Mouse (Mus musculus): ENCODE results near the gene Klhdc3. TPM values are rescaled to one million over a fixed set of nuclear protein-coding genes. Genes with fewer than 3 reads are reported as not detected.
A peak's percentile ranks its signal among the peaks of the same experiment; 100 is the strongest.

The Klhdc3 gene
- polyA plus RNA-seq, 1 experiment from 2014 or later = 154 TPM

DNA sequence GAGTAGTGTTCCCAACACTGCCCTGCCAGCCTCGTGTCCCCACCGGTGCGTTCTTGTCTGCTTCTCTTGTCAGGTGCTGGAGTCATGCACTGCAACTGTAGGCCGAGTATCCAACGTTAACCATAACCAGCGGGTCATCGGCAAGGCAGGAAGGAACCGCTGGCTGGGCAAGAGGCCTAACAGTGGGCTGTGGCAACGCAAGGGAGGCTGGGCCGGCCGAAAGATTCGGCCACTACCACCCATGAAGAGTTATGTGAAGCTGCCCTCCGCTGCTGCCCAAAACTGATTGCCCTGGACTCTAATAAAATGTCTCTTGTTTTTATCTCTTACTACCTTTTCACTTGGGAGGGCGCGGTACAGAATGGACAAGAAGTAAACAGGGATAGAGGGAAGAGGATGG is 30.9 kb downstream of the Klhdc3 start:
- H3K36me3 ChIP-seq = peaks cover 26% of the 10 kb centered on the region

DNA sequence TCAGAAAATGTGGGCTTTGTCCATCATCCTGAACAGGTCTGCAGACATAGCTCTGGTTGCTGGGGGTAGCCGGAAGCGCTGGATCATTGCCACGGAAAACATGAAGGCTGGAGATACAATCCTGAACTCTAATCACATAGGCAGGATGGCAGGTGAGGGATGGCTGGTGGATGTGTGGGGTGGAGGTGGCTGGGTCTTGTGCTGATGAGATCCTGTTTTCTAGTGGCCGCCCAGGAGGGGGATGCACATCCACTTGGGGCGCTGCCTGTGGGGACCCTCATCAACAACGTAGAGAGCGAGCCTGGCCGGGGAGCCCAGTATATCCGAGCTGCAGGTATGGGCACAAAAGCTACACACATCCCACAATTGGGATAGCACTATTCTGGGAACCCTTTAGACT is 32.3 kb downstream of the Klhdc3 start:
- no peaks in the 10 kb centered on the region for H3K9me3 ChIP-seq
- H3K4me1 ChIP-seq (replicated peaks) = peaks cover 62% of the 10 kb centered on the region
- no peak overlapping the region for H3K9ac ChIP-seq
- 94% methylated on average over 9 of the region's 9 CpGs for WGBS
- no peak overlapping the region; the same call in 1 of the 2 replicates for H3K4me3 ChIP-seq
- H3K27ac ChIP-seq (replicated peaks) = no peak overlapping the region
- H3K27me3 ChIP-seq = no peaks in the 10 kb centered on the region
- H3K4me2 ChIP-seq = no peak overlapping the region
- peaks cover 18% of the 10 kb centered on the region for H3K36me3 ChIP-seq
- ATAC-seq (ENCODE audit: low read depth) = no peak

More for the DNA sequence above, 30.9 kb downstream of the Klhdc3 start:
- Histone ChIP-seq H3K27me3 (no peaks in the 10 kb centered on the region), H3K27ac (replicated peaks) (peak overlapping the region; percentile 96), H3K4me3 (peak overlapping the region; percentile 74), H3K4me2 (peak overlapping the region; percentile 91), H3K9me3 (no peaks in the 10 kb centered on the region), H3K9ac (peak overlapping the region; percentile 96), H3K4me1 (replicated peaks) (peaks cover 60% of the 10 kb centered on the region)
- ATAC-seq (ENCODE audit: low read depth) = no peak
- 38% methylated on average over 15 of the region's 15 CpGs for WGBS

DNA sequence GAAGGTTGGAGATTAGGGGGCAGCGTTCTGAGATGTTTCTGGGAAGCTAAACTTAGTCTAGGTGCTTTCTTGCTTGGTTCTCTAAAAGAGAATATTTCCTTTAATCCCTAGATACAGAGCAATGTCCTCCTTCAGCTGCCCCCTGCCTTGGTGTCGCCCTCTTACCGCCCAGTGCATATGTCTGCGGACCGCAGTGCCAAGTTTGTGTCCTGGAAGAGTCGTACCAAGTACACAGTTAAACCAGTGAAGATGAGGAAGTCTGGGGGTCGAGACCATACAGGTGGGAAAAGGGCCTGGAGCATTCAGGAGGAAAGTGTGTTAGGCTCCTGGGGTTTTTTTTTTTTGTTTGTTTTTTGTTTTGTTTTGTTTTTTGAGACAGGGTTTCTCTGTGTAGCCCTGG is 33.4 kb downstream of the Klhdc3 start:
- H3K9ac ChIP-seq = no peak overlapping the region; the same call in 1 of the 2 replicates
- H3K4me1 ChIP-seq (replicated peaks) = peaks cover 51% of the 10 kb centered on the region
- H3K27ac ChIP-seq (replicated peaks) = no peak overlapping the region
- no peaks in the 10 kb centered on the region for H3K9me3 ChIP-seq
- no peak for ATAC-seq (ENCODE audit: low read depth)
- H3K4me3 ChIP-seq = peak overlapping the region; percentile 82; the same call in 1 of the 2 replicates
- no peaks in the 10 kb centered on the region for H3K27me3 ChIP-seq
- peak overlapping the region; percentile 77 for H3K4me2 ChIP-seq
- WGBS = 91% methylated on average over 7 of the region's 7 CpGs
- H3K36me3 ChIP-seq = peaks cover 17% of the 10 kb centered on the region

DNA sequence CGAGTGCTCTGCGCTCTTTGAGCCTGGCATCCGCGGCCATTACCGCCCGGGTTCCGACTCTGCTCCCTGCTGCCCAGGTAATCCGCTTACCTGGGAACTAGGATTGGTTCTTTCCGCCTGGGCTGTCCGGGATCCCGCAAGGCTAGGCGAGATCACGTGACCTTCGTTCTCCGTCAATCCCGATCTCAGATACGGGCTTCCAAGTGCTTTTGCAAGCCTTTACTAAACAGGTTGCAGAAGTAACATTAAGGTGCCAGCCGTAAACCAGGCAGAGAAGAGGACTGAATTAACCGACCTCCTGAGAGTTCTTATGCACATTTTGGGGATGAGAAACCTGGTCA is 34.4 kb downstream of the Klhdc3 start:
- H3K36me3 ChIP-seq = peaks cover 25% of the 10 kb centered on the region
- peak overlapping the region; percentile 82 for H3K4me3 ChIP-seq
- H3K9me3 ChIP-seq = no peaks in the 10 kb centered on the region
- peak overlapping the region; percentile 91 for H3K27ac ChIP-seq (replicated peaks)
- H3K4me1 ChIP-seq (replicated peaks) = peaks cover 41% of the 10 kb centered on the region
- H3K9ac ChIP-seq = peak overlapping the region; percentile 78
- WGBS = 0% methylated on average over 19 of the region's 19 CpGs
- no peaks in the 10 kb centered on the region for H3K27me3 ChIP-seq
- ATAC-seq (ENCODE audit: low read depth) = no peak
- peak overlapping the region; percentile 77 for H3K4me2 ChIP-seq

DNA sequence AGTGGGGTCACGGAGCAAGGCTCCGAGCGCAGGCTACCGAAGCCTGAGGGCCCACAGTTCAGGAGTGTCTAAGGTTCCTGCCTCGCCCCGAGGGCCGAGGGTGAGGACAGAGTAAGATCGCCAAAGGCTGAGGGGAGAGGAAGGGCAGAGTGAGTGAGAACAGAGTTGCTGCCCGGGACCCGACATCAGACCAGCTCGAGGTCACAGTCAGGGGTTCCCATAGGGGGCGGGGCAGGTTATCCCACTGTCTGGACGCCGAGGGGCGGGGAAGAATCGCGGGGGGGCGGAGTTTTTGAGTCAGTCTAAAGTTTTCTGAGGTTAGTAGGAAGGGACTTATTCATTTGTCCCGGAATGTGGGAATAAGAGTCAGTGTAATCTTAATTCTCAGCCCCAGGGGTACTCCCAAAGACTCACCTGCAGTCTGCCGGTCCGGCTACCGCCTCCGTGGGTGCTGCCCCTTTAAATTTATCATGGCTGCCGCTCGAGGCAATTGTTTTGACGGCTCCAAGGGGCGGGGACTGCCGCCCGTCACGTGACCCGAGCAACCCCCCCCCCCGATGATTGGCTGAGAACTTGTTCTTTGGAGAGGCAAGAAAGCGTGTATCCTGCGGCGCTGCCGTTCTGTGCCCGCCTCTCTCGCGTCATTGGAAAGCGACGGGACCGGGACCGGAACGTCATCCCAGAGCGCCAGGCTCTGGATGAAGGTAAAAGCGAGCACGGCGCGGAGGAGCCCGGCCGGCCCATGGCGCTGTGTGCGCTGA is 35.0 kb downstream of the Klhdc3 start, which contains the start of the genes Klc4 and Mrpl2:
Gene Klc4 (minus strand): TSS at position 462 of the 761 bp plus-strand sequence.
Gene Mrpl2 (plus strand): TSS at position 669 of the 761 bp plus-strand sequence.
- Histone ChIP-seq H3K4me1 (replicated peaks) (peaks cover 35% of the 10 kb centered on the region), H3K36me3 (peaks cover 31% of the 10 kb centered on the region), H3K9me3 (no peaks in the 10 kb centered on the region), H3K27me3 (no peaks in the 10 kb centered on the region), H3K4me2 (peak within 1 kb of the TSS; percentile 92), H3K4me3 (peak within 1 kb of the TSS; percentile 82), H3K27ac (replicated peaks) (peak within 1 kb of the TSS; percentile 91), H3K9ac (peak within 1 kb of the TSS; percentile 89)
- ATAC-seq (ENCODE audit: low read depth) = peak; percentile 66
- WGBS = under 1% methylated on average over 53 of the region's 53 CpGs

DNA sequence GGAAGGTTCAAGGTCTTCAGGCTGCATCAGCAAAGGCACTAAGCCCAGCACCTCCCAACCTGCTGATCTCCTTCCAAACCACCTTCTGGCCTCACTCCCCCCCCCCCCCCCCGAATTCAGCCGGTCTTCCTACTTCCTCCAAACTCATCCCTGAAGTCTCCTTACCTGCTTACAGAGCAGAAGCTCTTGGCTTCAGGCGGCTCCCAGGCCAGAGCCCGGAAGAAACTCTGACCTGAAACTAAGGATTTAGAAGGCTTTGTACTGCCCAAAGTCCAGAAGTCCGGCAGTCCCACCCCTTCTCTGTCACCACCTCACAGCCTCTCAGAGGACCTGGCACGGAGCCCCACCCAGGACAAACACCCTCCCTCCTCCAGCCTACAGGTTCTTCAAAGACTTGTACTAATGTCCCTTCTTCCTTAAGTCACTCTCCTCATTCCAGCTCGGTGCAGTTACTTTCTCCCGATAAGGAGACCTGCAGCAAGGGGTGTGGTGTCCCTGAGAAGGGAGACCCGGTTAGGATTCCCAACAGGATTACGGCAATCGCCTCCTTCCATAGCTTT is 35.7 kb downstream of the Klhdc3 start:
- 19% methylated on average over 11 of the region's 11 CpGs for WGBS
- H3K27ac ChIP-seq (replicated peaks) = peak overlapping the region; percentile 61
- H3K9ac ChIP-seq = peak overlapping the region; percentile 89
- H3K9me3 ChIP-seq = no peaks in the 10 kb centered on the region
- H3K27me3 ChIP-seq = no peaks in the 10 kb centered on the region
- peaks cover 38% of the 10 kb centered on the region for H3K36me3 ChIP-seq
- H3K4me3 ChIP-seq = peak overlapping the region; percentile 82
- H3K4me2 ChIP-seq = peak overlapping the region; percentile 92
- H3K4me1 ChIP-seq (replicated peaks) = peaks cover 34% of the 10 kb centered on the region
- 0 out of 2 replicates have a peak, but pooled peaks have one; percentile 2 for ATAC-seq (ENCODE audit: low read depth)

DNA sequence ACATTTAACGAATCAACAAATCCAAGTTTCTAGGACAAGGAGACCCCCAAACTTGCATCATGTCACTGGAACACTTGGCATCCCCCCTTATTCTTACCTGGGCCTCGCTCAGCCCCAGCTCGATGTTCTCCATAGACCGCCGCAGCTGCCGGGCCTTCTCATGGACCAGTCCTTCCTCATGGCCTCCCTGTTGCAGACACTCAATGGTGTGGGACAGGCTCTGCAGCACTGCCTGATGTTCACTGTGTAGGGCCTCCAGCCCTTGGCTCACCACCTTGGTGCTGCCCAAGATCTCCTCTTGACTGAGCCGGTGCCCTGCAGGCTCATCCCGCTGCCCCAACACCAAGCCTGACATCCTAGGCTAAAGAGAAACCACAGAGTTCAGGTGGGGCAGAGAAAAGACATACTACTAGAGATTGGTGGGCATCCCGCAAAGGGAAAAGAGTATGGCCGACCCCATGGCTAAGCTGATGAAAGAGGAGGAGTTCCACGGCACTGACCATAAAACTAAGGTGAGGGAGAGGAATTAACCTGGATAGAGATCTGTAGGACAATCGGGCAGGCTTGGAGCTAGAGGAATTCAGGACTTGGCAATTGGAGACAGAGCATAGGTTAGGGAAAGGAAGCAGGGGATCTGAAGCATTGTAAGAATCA is 36.4 kb downstream of the Klhdc3 start:
- H3K9ac ChIP-seq = peak overlapping the region; percentile 89
- 89% methylated on average over 12 of the region's 12 CpGs for WGBS

DNA sequence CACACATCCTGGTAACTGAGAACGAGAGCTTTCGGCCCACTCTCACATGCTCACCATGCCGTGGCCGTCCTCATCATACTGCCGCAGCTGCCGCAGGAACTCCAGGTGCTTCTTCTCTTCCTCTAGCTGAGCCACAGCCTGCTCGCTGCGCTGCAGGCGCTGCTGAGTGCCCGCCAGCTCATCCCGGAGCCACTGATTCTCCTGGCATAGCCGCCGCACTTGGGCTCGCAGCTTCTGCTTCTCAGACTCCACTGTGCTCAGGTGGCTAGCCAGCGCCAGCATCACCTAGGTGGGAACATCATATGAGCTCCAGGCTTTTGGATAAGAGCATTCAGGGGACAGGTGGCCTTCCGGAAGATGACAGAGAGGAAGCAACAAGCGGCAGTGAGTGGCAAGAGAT is 38.7 kb downstream of the Klhdc3 start:
- peaks cover 22% of the 10 kb centered on the region for H3K4me1 ChIP-seq (replicated peaks)
- H3K36me3 ChIP-seq = peaks cover 53% of the 10 kb centered on the region
- no peaks in the 10 kb centered on the region for H3K9me3 ChIP-seq
- H3K27me3 ChIP-seq = no peaks in the 10 kb centered on the region
- no peak overlapping the region for H3K4me3 ChIP-seq
- H3K4me2 ChIP-seq = no peak overlapping the region
- no peak for ATAC-seq (ENCODE audit: low read depth)
- 93% methylated on average over 17 of the region's 17 CpGs for WGBS
- no peak overlapping the region for H3K27ac ChIP-seq (replicated peaks)
- no peak overlapping the region for H3K9ac ChIP-seq

More for the DNA sequence above, 36.4 kb downstream of the Klhdc3 start:
- Histone ChIP-seq H3K4me2 (peak overlapping the region; percentile 92), H3K4me1 (replicated peaks) (peaks cover 27% of the 10 kb centered on the region), H3K27ac (replicated peaks) (no peak overlapping the region), H3K9me3 (no peaks in the 10 kb centered on the region), H3K27me3 (no peaks in the 10 kb centered on the region), H3K4me3 (peak overlapping the region; percentile 82), H3K36me3 (peaks cover 46% of the 10 kb centered on the region)
- ATAC-seq (ENCODE audit: low read depth) = no peak

DNA sequence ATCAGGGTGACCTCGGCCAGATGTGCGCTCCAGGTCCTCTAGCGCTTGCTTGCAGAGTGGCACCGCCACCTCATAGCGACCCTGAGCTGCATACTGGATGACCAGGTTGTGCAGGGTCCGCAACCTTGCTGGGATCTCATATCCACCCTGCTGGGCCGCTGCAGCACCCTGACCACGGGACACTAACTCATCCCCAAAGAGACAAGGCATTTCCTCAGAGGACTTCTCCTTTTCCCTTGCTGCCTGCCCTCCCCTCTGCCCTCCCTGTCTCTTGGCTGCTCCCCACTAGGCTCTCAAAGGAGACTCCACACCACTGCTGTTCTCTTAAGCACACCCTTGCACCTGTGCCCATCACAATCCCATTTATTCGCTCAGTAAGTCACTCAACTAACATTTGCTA is 40.8 kb downstream of the Klhdc3 start:
- H3K27me3 ChIP-seq = no peaks in the 10 kb centered on the region
- H3K36me3 ChIP-seq = peaks cover 68% of the 10 kb centered on the region

DNA sequence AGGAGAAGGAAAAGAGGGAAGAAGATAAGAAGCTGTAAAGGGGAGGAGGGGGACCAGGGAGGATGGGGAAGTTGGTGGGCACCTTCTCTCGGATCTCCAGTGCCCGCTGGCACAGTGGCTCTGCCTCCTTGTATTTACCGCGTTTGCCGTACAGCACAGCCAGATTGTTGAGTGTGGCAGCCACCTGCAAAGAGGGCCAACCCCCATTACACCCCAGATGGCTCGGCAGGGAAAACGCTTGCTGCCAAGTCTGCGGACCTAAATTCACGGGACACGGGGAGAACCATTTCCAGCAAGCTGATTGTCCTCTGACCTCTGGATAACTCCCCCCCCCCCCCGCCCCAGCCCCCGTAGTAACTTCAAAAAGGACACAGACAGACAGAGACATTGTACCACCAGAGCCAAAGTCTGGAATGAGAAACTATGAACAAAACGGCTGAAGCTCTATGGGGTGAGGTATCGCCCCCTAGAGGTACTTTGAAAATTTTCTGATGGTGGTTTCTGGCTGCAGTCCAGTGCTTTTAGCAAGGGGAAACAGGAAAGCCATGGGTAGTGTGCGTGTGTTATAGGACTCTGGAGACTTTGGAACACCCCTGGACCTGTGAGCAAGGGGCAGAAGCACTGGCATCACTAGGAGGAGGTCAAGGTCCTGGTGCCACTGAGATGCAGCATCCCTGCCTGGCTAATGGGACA is 43.7 kb downstream of the Klhdc3 start:
- no peak; the same call in 1 of the 2 replicates for ATAC-seq (ENCODE audit: low read depth)
- Histone ChIP-seq H3K4me2 (peak overlapping the region; percentile 39), H3K9me3 (no peaks in the 10 kb centered on the region), H3K9ac (peak overlapping the region; percentile 42), H3K27me3 (no peaks in the 10 kb centered on the region), H3K4me3 (no peak overlapping the region), H3K27ac (replicated peaks) (0 out of 2 replicates have a peak overlapping the region, but pooled peaks have one; percentile 24), H3K4me1 (replicated peaks) (peaks cover 5% of the 10 kb centered on the region), H3K36me3 (peaks cover 76% of the 10 kb centered on the region)
- 14% methylated on average over 15 of the region's 15 CpGs for WGBS

More for the DNA sequence above, 40.8 kb downstream of the Klhdc3 start:
- Histone ChIP-seq H3K4me2 (no peak overlapping the region), H3K27ac (replicated peaks) (no peak overlapping the region), H3K4me1 (replicated peaks) (peaks cover 16% of the 10 kb centered on the region), H3K9ac (no peak overlapping the region), H3K4me3 (no peak overlapping the region), H3K9me3 (no peaks in the 10 kb centered on the region)
- ATAC-seq (ENCODE audit: low read depth) = no peak
- WGBS = 78% methylated on average over 9 of the region's 9 CpGs

DNA sequence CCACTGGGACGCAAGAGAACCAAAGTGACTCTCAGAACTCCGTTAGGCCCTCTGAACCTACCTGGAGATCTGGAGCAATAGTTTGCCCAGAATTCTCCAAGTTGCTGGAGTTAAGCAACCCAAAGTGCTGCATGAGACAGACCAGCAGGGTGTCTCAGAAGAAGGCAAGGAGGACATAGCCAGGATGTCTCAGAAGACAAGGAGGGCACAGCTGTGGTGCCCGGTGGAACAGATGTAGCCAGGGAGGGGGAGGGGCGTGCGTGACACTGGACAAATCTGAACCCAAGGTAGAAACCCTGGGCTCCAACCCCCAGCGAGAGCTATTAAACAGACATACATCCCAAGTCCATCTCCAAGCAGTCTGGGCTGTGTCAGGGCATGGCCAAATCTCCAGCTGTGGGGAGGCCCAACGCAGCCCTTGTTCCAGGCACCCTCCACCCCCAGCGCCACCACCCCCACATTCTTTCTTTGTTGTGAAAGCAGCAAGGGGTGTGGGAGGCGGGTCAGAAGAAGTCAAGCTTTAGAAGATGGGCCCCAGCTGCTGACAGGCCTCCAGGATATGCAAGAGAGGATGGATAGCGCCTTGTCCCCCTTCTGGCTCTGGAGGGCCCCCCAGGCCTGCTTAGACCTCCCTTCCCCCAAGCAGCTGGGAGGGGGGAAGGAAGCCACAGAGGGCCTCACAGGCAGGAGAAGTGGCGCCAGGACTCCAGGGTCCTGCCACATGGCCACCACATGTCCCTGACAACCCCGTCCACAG is 50.9 kb downstream of the Klhdc3 start:
- Histone ChIP-seq H3K9ac (peak overlapping the region; percentile 99), H3K4me3 (peak overlapping the region; percentile 98), H3K27ac (replicated peaks) (peak overlapping the region; percentile 93), H3K27me3 (no peaks in the 10 kb centered on the region), H3K4me1 (replicated peaks) (peaks cover 52% of the 10 kb centered on the region), H3K4me2 (peak overlapping the region; percentile 82), H3K36me3 (peaks cover 42% of the 10 kb centered on the region), H3K9me3 (no peaks in the 10 kb centered on the region)
- 7% methylated on average over 12 of the region's 12 CpGs for WGBS
- peak; percentile 56 for ATAC-seq (ENCODE audit: low read depth)
